Mouse (Mus musculus) heart, postnatal 4 days (tissue): Measurements from ENCODE around the gene Rps16. TPM values are rescaled to one million over a fixed set of nuclear protein-coding genes. Genes with fewer than 3 reads are reported as not detected.

Experiments used
- DNase-seq: peaks from one replicate; pipeline ENCODE4 v3.0.0; 2021
- total RNA-seq, 2 experiments: library from RNA; stranded (reverse); gene quantifications; 2 replicates each; pipeline ENCODE4 v1.2.3; 2021

The Rps16 gene
- total RNA-seq, 2 experiments from 2014 or later: 972 to 1,025 TPM

DNA sequence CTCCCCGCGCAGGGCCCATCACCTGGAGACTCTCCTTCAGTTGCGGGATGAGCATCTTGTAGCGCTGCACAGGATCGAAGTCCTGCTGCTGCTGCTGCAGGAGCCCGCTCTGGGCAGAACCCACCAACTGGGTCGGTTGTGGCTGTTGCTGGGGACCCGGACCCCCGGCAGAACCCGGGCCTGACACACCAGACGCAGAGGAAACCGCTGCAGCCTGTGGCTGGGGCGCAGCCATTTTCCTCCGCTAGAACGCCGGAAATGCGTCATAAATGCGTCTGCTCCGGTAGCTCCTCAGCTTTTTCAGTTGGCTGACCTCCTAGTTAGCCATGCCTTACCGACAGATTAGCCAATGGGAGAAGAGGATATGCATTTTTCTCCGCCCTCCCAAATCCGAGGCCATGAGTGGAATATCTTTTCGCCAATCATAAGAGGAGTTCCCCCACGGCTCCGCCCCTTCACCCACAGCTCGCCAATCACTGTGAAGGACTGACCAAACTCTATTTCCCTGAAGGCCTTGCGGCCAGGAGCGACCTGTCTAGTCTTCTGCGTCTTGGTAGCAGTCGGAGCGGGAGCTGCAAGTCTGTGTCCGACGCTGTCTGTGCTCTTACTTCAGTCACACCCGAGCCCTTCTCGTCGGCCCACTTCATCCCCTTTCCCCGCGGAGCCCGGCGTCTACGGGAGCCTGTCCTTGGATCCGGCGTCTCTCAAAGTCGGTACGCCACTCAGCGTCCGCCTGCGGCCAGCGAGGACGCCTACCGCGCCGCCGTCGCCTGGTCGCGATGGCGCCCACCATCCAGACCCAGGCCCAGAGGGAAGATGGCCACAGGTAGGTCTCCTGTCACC, 42.2 kb downstream of the Rps16 start, which contains the start of the genes Med29 and Paf1:
Med29 (minus strand) TSS at position 280 of the 843 bp plus-strand sequence.
Paf1 (plus strand) TSS at position 523 of the 843 bp plus-strand sequence.
- peak; percentile 96 for DNase-seq

DNA sequence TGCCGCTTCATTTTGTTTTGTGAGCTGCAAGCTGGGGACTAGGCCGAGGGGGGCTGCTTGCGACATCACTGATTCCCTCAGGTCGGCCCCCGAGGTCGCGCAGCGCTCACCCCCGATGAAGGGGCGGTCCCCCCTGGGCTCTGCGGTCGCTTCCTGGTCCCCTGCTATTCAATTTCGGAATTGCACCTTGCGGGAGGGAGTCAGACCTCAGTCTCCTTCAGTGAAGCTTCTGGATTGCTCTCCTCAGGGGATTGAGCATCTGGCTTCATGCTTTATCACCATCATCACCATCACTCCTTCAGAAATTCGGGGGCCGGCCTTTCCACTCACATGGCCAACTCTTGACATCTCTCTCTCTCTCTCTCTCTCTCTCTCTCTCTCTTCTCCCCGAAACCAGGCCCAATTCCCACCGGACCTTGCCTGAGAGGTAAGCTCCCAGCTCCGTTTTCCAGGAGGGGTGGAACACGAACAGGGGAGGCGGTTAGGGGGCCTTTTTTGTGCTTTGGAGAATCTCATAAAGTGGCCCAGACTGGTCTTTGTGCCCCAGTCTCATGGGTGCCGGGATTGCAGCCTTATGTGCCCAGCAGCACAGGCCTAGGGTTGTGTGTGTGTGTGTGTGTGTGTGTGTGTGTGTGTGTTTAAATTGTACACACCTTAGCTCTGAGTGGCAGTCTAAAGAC, 43.0 kb downstream of the Rps16 start:
- no peak for DNase-seq

DNA sequence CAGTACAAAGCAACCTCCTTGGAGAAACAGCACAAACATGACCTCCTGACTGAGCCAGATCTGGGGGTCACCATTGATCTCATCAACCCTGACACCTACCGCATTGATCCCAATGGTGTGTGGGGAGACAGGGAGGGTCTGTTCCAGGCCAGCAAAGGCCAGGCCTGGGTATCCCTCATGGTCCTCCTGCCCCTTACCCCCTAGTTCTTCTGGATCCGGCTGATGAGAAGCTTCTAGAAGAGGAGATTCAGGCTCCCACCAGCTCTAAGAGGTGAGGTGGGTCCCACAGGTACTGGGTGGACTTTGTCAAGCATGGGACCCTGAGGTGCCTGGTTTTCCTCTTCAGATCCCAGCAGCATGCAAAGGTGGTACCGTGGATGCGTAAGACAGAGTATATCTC, 45.0 kb downstream of the Rps16 start:
- DNase-seq: no peak

DNA sequence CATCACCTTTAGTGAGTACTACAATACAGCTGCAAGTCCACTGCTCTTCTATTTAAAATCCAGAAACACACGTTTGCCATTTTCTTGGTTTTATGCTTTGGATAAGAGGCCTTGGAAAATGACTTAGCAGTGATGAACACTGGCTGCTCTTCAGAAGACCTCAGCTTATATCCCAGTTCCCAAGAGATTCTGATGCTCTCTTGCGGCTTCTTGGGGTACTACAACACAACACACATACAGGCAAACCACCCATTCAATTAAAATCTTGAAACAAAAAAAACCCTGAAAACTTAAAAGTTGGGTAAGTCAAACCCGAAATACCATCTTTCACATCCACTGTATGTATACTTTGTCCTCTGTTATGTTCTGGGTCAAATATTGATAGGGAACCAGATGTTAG, 47.5 kb downstream of the Rps16 start:
- peak; percentile 58 for DNase-seq

DNA sequence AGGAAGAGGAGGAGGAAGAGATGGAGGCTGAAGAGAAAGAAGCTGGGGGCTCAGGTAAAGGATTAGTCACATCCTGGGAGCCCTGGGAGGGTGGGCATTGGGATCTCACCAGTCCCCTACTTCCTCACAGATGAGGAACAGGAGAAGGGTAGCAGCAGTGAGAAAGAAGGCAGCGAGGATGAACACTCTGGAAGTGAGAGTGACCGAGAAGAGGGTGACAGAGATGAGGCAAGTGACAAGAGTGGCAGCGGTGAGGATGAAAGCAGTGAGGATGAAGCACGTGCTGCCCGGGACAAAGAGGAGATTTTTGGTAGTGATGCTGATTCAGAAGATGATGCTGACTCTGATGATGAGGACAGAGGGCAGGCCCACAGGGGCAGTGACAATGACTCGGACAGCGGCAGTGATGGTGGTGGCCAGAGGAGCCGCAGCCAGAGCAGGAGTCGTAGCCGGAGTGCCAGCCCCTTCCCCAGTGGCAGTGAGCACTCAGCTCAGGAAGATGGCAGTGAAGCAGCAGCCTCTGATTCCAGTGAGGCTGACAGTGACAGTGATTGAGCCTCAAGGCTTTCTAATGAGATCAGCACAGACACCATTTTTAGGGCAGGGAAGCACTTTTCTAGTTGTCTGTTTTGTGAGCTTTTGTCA, 48.4 kb downstream of the Rps16 start:
- DNase-seq: no peak

DNA sequence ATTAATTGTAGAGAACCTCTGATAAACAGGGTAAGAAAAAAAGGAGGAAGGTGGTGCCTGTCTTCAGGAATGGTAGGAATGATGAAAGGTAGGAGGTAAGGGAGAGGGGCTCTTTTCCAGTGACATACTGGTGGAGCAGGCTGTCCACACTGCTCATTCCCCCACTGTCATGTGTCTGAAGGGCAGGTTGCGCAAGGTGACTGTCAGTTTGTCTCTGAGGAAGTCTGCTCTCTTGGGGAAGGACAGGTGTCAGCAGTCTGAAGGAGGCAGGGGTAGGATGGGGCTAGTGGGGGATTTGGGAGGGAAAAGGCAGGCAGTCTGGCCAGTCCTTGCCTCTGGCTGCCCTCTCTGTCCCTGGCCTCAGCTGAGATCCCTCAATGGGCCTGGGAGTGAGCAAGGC, 50.6 kb downstream of the Rps16 start:
- no peak for DNase-seq

DNA sequence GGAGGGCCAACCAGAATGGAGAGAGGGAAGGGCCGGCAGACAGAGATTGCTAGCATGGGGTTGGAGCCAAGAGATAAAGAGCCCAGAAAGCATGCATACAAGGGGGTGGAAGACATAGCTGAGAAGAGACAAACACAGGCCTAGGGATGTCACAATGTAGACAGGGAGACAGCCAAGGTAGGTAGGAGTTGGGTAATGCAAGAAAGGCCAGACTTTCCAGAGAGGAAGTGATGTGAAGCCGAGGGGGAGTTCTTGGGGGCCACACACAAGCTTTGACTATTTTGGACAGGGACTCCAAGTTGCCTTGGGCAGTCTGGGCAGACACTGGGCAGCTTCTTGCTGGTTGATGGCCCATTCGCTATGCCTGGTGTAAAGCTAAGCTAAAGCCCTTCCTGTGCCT, 51.5 kb downstream of the Rps16 start:
- DNase-seq: no peak

Other genes with a start within 250 kb of the Rps16 start
- not detected for gene 9530053A07Rik, start 221.2 kb upstream of the Rps16 start, total RNA-seq
- gene Fbl, start 180.9 kb upstream of the Rps16 start, total RNA-seq: 10 to 100 TPM; 67.2 to 68.2 TPM
- gene Dyrk1b, start 171.2 kb upstream of the Rps16 start, total RNA-seq: 10 to 100 TPM; 22.9 to 24.4 TPM
- 10 to 100 TPM; 13.7 to 19.7 TPM for gene Eid2, start 82.8 kb upstream of the Rps16 start, total RNA-seq
- gene Eid2b, start 72.9 kb upstream of the Rps16 start, total RNA-seq: 10 to 100 TPM in 1 of 2 experiments, 1 to 10 TPM in 1; 8.5 to 10.9 TPM
- not detected for gene Selenov, start 59.5 kb upstream of the Rps16 start, total RNA-seq
- not detected for gene Dll3, start 48.4 kb upstream of the Rps16 start, total RNA-seq
- 10 to 100 TPM; 68.6 to 76.6 TPM for gene Timm50, start 38.6 kb upstream of the Rps16 start, total RNA-seq
- gene Supt5, start 11.9 kb upstream of the Rps16 start, total RNA-seq: 10 to 100 TPM; 58.7 to 62.7 TPM
- gene Plekhg2, start 21.9 kb downstream of the Rps16 start, total RNA-seq: 10 to 100 TPM; 42.1 to 42.9 TPM
- 10 to 100 TPM; 12.7 to 12.9 TPM for gene Zfp36, start 29.6 kb downstream of the Rps16 start, total RNA-seq
- gene Med29, start 42.1 kb downstream of the Rps16 start, total RNA-seq: 10 to 100 TPM; 22.9 to 24.5 TPM
- 10 to 100 TPM; 50.1 to 53.5 TPM for gene Paf1, start 42.3 kb downstream of the Rps16 start, total RNA-seq
- 1 to 10 TPM; 7.1 to 7.5 TPM for gene Gmfg, start 86.8 kb downstream of the Rps16 start, total RNA-seq
- gene Lrfn1, start 101.3 kb downstream of the Rps16 start, total RNA-seq: 1 to 10 TPM; 2.5 to 3.3 TPM
- not detected for gene Ifnl2, start 159.8 kb downstream of the Rps16 start, total RNA-seq
- not detected for gene Ifnl3, start 172.2 kb downstream of the Rps16 start, total RNA-seq
- not detected for gene Sycn, start 190.2 kb downstream of the Rps16 start, total RNA-seq
- not detected for gene Nccrp1, start 196.6 kb downstream of the Rps16 start, total RNA-seq
- gene Samd4b, start 247.5 kb downstream of the Rps16 start, total RNA-seq: 10 to 100 TPM; 49.2 to 50.5 TPM
- 10 to 100 TPM; 21.6 to 22.1 TPM for gene Pak4, start 247.5 kb downstream of the Rps16 start, total RNA-seq